Mouse (Mus musculus) urinary bladder, postnatal 10 days (tissue): ENCODE results near the gene Gnb4.

Experiments
- DNase-seq: peaks from one replicate; pipeline ENCODE4 v3.0.0; 2022; ENCODE audit warnings: low spot score

Gnb4 gene

GRCm38 (mm10) chr3:32614786-32615185 is 1.6 kb downstream of the Gnb4 start:
- no peak for DNase-seq

GRCm38 (mm10) chr3:32611606-32612170 is 4.7 kb downstream of the Gnb4 start:
- no peak for DNase-seq

GRCm38 (mm10) chr3:32610560-32610959 is 5.8 kb downstream of the Gnb4 start:
- DNase-seq = no peak

GRCm38 (mm10) chr3:32609233-32609632 is 7.2 kb downstream of the Gnb4 start:
- DNase-seq = no peak

GRCm38 (mm10) chr3:32601055-32601454 is 15.3 kb downstream of the Gnb4 start:
- no peak for DNase-seq

GRCm38 (mm10) chr3:32599328-32599727 is 17.1 kb downstream of the Gnb4 start:
- DNase-seq = no peak

GRCm38 (mm10) chr3:32595080-32595479 is 21.3 kb downstream of the Gnb4 start:
- no peak for DNase-seq

- no peak for DNase-seq
Measured at GRCm38 (mm10) chr3:32586274-32586673, 30.1 kb downstream of the Gnb4 start.

- no peak for DNase-seq
Measured at GRCm38 (mm10) chr3:32583489-32583888, 32.9 kb downstream of the Gnb4 start.

GRCm38 (mm10) chr3:32581911-32582310 is 34.5 kb downstream of the Gnb4 start:
- DNase-seq = no peak

GRCm38 (mm10) chr3:32580738-32581137 is 35.6 kb downstream of the Gnb4 start:
- no peak for DNase-seq

- DNase-seq = no peak
Measured at GRCm38 (mm10) chr3:32578772-32579171, 37.6 kb downstream of the Gnb4 start.

GRCm38 (mm10) chr3:32575151-32575550 is 41.2 kb downstream of the Gnb4 start:
- no peak for DNase-seq

- DNase-seq = no peak
Measured at GRCm38 (mm10) chr3:32573881-32574280, 42.5 kb downstream of the Gnb4 start.

GRCm38 (mm10) chr3:32573086-32573485 is 43.3 kb downstream of the Gnb4 start:
- no peak for DNase-seq

GRCm38 (mm10) chr3:32563401-32563800 is 53.0 kb downstream of the Gnb4 start:
- DNase-seq = no peak

GRCm38 (mm10) chr3:32553061-32553460 is 63.3 kb downstream of the Gnb4 start:
- DNase-seq = no peak

GRCm38 (mm10) chr3:32538091-32538490 is 78.3 kb downstream of the Gnb4 start:
- no peak for DNase-seq

- DNase-seq = no peak
Measured at GRCm38 (mm10) chr3:32537556-32537955, 78.8 kb downstream of the Gnb4 start.

GRCm38 (mm10) chr3:32535692-32536091 is 80.7 kb downstream of the Gnb4 start:
- DNase-seq = no peak
